Mouse (Mus musculus): ENCODE measurements around the gene Ncf4. TPM values are rescaled to one million over a fixed set of nuclear protein-coding genes. Genes with fewer than 3 reads are reported as not detected.

Gene Ncf4
- 1.8 TPM for polyA plus RNA-seq (2015; fragmentation: Illumina TruSeq; extraction: RNeasy Lipid Tissue Mini Kit (QIAGEN cat#74804); ENCODE audit: insufficient read depth, low read depth, low replicate concordance)

GRCm38 (mm10) chr15:78244695-78245492 is at the start of gene Ncf4:
TSS of gene Ncf4 (plus strand) at chr15:78244801.

GRCm38 (mm10) chr15:78206312-78206711 is 38.3 kb upstream of the Ncf4 start, which contains the start of gene Pvalb:
TSS of gene Pvalb (minus strand) at chr15:78206400.

GRCm38 (mm10) chr15:78305341-78305933 is 60.8 kb downstream of the Ncf4 start, which contains the start of gene Csf2rb2:
TSS of gene Csf2rb2 (minus strand) at chr15:78305721.

Other genes starting within 250 kb of the Ncf4 start
- not detected for gene Cacng2, start 124.8 kb upstream of the Ncf4 start, polyA plus RNA-seq (2015; fragmentation: Illumina TruSeq; extraction: RNeasy Lipid Tissue Mini Kit (QIAGEN cat#74804); ENCODE audit: insufficient read depth, low read depth, low replicate concordance)
- gene Ift27, start 70.7 kb upstream of the Ncf4 start, polyA plus RNA-seq (2015; fragmentation: Illumina TruSeq; extraction: RNeasy Lipid Tissue Mini Kit (QIAGEN cat#74804); ENCODE audit: insufficient read depth, low read depth, low replicate concordance) = 6.8 TPM
- gene Pvalb, start 38.4 kb upstream of the Ncf4 start, polyA plus RNA-seq (2015; fragmentation: Illumina TruSeq; extraction: RNeasy Lipid Tissue Mini Kit (QIAGEN cat#74804); ENCODE audit: insufficient read depth, low read depth, low replicate concordance) = not detected
- 1.5 TPM for gene Csf2rb2, start 60.9 kb downstream of the Ncf4 start, polyA plus RNA-seq (2015; fragmentation: Illumina TruSeq; extraction: RNeasy Lipid Tissue Mini Kit (QIAGEN cat#74804); ENCODE audit: insufficient read depth, low read depth, low replicate concordance)
- gene Csf2rb, start 81.0 kb downstream of the Ncf4 start, polyA plus RNA-seq (2015; fragmentation: Illumina TruSeq; extraction: RNeasy Lipid Tissue Mini Kit (QIAGEN cat#74804); ENCODE audit: insufficient read depth, low read depth, low replicate concordance) = 5.7 TPM
- gene Tex33, start 151.1 kb downstream of the Ncf4 start, polyA plus RNA-seq (2015; fragmentation: Illumina TruSeq; extraction: RNeasy Lipid Tissue Mini Kit (QIAGEN cat#74804); ENCODE audit: insufficient read depth, low read depth, low replicate concordance) = not detected
- gene Tst, start 161.1 kb downstream of the Ncf4 start, polyA plus RNA-seq (2015; fragmentation: Illumina TruSeq; extraction: RNeasy Lipid Tissue Mini Kit (QIAGEN cat#74804); ENCODE audit: insufficient read depth, low read depth, low replicate concordance) = 10.8 TPM
- gene Mpst, start 161.6 kb downstream of the Ncf4 start, polyA plus RNA-seq (2015; fragmentation: Illumina TruSeq; extraction: RNeasy Lipid Tissue Mini Kit (QIAGEN cat#74804); ENCODE audit: insufficient read depth, low read depth, low replicate concordance) = 10.4 TPM
- 13.0 TPM for gene Kctd17, start 183.8 kb downstream of the Ncf4 start, polyA plus RNA-seq (2015; fragmentation: Illumina TruSeq; extraction: RNeasy Lipid Tissue Mini Kit (QIAGEN cat#74804); ENCODE audit: insufficient read depth, low read depth, low replicate concordance)
- 0.42 TPM for gene Tmprss6, start 223.8 kb downstream of the Ncf4 start, polyA plus RNA-seq (2015; fragmentation: Illumina TruSeq; extraction: RNeasy Lipid Tissue Mini Kit (QIAGEN cat#74804); ENCODE audit: insufficient read depth, low read depth, low replicate concordance)